Mouse (Mus musculus) bone marrow, adult 2 months (tissue): ENCODE measurements at regions not wholly inside any gene's neighbourhood (a gene's known extent, or its start where the extent isn't known, plus 50 kb on each side); places are given as distances from the start of the nearest gene placed in this dataset.

Source experiments
- H3K27ac ChIP-seq: fragments of 200-500 bp; 2 replicates; pipeline ENCODE4 v1.5.1; 2012; ENCODE audit warnings: low read depth, mild to moderate bottlenecking, control low read depth, inconsistent platforms, low read length; ENCODE audit not compliant: control insufficient read depth, poor library complexity, insufficient read depth
- H3K4me1 ChIP-seq: fragments of 200-500 bp; 2 replicates; pipeline ENCODE4 v1.6.1; 2011; ENCODE audit warnings: low read length; ENCODE audit not compliant: control insufficient read depth, insufficient read depth
- H3K4me3 ChIP-seq: fragments of 200-500 bp; replicated peaks from 2 replicates; pipeline ENCODE3; 2011; ENCODE audit warnings: mild to moderate bottlenecking, low read depth, low read length, control low read depth; ENCODE audit not compliant: control insufficient read depth
- CTCF ChIP-seq: fragments of 200-500 bp; IDR thresholded peaks from 2 replicates; pipeline ENCODE4 v1.5.1; 2011; ENCODE audit warnings: low read length, control low read depth; ENCODE audit not compliant: control insufficient read depth, insufficient read depth
- POLR2A ChIP-seq: fragments of 200-500 bp; IDR thresholded peaks from 2 replicates; pipeline ENCODE4 v1.6.1; 2011; ENCODE audit warnings: low read depth, mild to moderate bottlenecking, control low read depth, low read length, borderline replicate concordance; ENCODE audit not compliant: control insufficient read depth
- WGBS: fragments of 180-500 bp; shearing (Covaris S2); methylation state at CpG from one replicate; pipeline ENCODE4 v1.1.7; 2018; 5-methylcytosine and 5-hydroxymethylcytosine counted together

- H3K4me1 ChIP-seq, result no peaks in the 10 kb centered on the region
- TF ChIP-seq CTCF, result no peak
- TF ChIP-seq POLR2A, result no peak
- WGBS, result 83% methylated on average over 1 of the region's 1 CpGs
- H3K4me3 ChIP-seq, result no peak overlapping the region
- H3K27ac ChIP-seq, result no peak overlapping the region
Measured at GRCm38 (mm10) chr15:63558691-63559090, 286.3 kb downstream of the Gsdmc2 start.

GRCm38 (mm10) chr15:63557816-63558215, 287.2 kb downstream of the Gsdmc2 start:
- H3K27ac ChIP-seq, result no peak overlapping the region
- H3K4me1 ChIP-seq, result no peaks in the 10 kb centered on the region
- H3K4me3 ChIP-seq, result no peak overlapping the region
- WGBS, result 72% methylated on average over 3 of the region's 3 CpGs
- TF ChIP-seq POLR2A, result no peak
- TF ChIP-seq CTCF, result no peak

DNA sequence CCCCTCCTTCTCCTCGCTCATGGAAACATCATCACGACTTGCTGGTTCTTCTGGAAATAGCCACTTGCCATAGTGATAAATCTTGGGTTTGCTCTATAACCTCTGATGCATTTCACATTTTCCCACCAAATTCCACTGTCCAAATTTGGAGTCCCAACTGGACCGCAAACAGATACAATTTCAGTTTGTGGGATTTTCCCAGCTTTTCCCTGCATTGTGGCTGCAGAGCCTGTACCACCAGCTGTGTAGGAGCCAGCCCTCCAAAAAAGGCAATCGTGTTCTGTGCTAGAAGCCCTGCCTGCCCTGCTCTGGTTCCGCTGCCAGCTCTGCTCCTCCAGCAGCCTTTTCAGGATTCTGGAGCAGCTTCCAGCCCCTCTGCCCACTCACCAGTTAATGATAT, 291.4 kb downstream of the Gsdmc2 start:
- no peak overlapping the region for H3K4me3 ChIP-seq
- H3K4me1 ChIP-seq, result no peaks in the 10 kb centered on the region
- no peak overlapping the region for H3K27ac ChIP-seq
- TF ChIP-seq CTCF, result no peak
- no peak for TF ChIP-seq POLR2A
- 84% methylated on average over 5 of the region's 5 CpGs for WGBS

DNA sequence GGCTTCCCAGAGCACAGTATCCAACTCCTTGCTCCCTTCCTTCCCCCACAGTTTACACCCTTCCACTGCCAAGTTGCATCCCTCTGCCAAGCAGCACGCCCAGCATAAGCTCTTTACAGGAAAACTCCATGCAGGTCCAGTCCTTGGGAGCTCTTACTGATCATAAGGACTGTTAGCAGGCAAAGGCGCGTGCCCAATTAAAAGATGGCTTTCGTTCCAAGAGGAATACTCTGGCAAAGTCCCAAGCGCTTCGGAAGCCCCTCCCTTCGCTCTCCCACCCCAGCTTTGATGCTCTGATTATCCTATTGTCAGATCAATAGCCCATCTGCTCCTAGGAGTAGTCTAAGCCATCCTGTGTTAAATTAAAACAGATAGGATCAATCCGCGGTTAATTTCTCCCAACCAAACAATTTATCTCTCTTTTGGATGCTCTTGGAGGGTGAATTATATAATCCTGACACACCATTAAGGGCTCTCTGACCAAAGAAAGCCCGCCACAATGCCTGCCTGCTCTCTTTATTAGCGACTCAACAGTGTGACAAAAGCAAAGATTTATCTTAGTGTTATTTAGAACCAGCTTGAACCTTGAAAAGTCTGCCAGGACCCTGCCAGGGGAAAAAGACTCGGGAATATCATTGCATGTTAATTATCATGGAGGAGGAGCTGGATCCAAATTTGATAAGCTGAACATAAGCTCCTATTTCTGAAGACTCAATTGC, 312.5 kb downstream of the Gsdmc2 start:
- 82% methylated on average over 12 of the region's 12 CpGs for WGBS
- H3K27ac ChIP-seq, result no peak overlapping the region
- H3K4me1 ChIP-seq, result no peaks in the 10 kb centered on the region
- no peak for TF ChIP-seq POLR2A
- TF ChIP-seq CTCF, result no peak
- H3K4me3 ChIP-seq, result no peak overlapping the region

DNA sequence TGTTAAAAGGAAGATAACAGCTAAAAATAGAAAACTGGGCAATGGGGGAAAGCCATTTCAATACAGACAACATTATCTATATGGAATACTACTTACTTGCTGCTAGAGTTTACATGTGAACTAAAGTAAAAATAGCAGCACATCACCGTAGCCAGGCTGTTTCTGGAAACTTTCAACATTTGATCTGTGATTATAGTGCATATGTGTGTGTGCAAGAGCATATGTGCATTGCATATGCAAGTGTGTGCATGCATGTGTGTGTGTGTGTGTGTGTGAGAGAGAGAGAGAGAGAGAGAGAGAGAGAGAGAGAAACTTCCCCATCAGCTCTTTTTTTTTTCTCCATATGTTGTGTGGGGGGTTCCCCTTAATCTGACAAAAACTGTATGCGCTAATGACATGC, 317.7 kb downstream of the Gsdmc2 start:
- H3K27ac ChIP-seq, result no peak overlapping the region
- no peak for TF ChIP-seq POLR2A
- no peak for TF ChIP-seq CTCF
- H3K4me1 ChIP-seq, result no peaks in the 10 kb centered on the region
- H3K4me3 ChIP-seq, result no peak overlapping the region
- 83% methylated on average over 2 of the region's 2 CpGs for WGBS

- H3K4me3 ChIP-seq, result no peak overlapping the region
- 85% methylated on average over 2 of the region's 2 CpGs for WGBS
Measured at GRCm38 (mm10) chr15:63526820-63527219, 318.2 kb downstream of the Gsdmc2 start.

DNA sequence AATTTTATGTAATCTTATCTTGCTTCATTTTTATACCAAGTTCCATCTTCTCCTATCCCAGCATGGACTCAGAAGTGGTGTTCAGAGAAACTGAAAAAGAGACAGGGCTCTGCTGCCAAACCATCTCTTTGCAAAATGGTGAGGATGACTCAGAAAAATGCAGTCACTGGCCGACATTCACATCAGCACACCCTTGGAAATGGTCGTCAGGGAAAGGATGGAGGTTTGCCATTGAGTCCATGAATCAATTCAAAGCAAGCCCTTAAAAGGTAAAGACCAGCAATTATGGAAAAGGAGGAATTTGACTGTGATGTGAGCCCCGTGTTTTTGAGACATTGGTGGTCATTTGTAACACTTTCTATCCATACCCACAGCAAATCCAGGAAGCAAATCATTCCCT, 327.7 kb downstream of the Gsdmc2 start:
- Histone ChIP-seq H3K4me1 (no peaks in the 10 kb centered on the region), H3K4me3 (no peak overlapping the region), H3K27ac (no peak overlapping the region)
- WGBS, result 66% methylated on average over 3 of the region's 3 CpGs
- TF ChIP-seq POLR2A (no peak), CTCF (no peak)

More at GRCm38 (mm10) chr15:63526820-63527219, 318.2 kb downstream of the Gsdmc2 start:
- TF ChIP-seq CTCF (no peak), POLR2A (no peak)
- Histone ChIP-seq H3K27ac (no peak overlapping the region), H3K4me1 (no peaks in the 10 kb centered on the region)

GRCm38 (mm10) chr15:63500453-63500852, 344.5 kb downstream of the Gsdmc2 start:
- Histone ChIP-seq H3K27ac (no peak overlapping the region), H3K4me1 (no peaks in the 10 kb centered on the region; the same call in 1 of the 2 replicates), H3K4me3 (no peak overlapping the region)
- 14% methylated on average over 1 of the region's 1 CpGs for WGBS
- no peak for TF ChIP-seq POLR2A
- TF ChIP-seq CTCF, result no peak
